Mouse (Mus musculus) bone marrow, adult 2 months (tissue): ENCODE results near the gene Zdhhc14. TPM values are rescaled to one million over a fixed set of nuclear protein-coding genes. Genes with fewer than 3 reads are reported as not detected.
A peak's percentile ranks its signal among the peaks of the same experiment; 100 is the strongest.

Source experiments
- H3K27ac ChIP-seq: fragments of 200-500 bp; 2 replicates; pipeline ENCODE4 v1.5.1; 2012; ENCODE audit warnings: low read depth, mild to moderate bottlenecking, control low read depth, inconsistent platforms, low read length; ENCODE audit not compliant: control insufficient read depth, poor library complexity, insufficient read depth
- H3K4me1 ChIP-seq: fragments of 200-500 bp; 2 replicates; pipeline ENCODE4 v1.6.1; 2011; ENCODE audit warnings: low read length; ENCODE audit not compliant: control insufficient read depth, insufficient read depth
- H3K4me3 ChIP-seq: fragments of 200-500 bp; replicated peaks from 2 replicates; pipeline ENCODE3; 2011; ENCODE audit warnings: mild to moderate bottlenecking, low read depth, low read length, control low read depth; ENCODE audit not compliant: control insufficient read depth
- CTCF ChIP-seq: fragments of 200-500 bp; IDR thresholded peaks from 2 replicates; pipeline ENCODE4 v1.5.1; 2011; ENCODE audit warnings: low read length, control low read depth; ENCODE audit not compliant: control insufficient read depth, insufficient read depth
- POLR2A ChIP-seq: fragments of 200-500 bp; IDR thresholded peaks from 2 replicates; pipeline ENCODE4 v1.6.1; 2011; ENCODE audit warnings: low read depth, mild to moderate bottlenecking, control low read depth, low read length, borderline replicate concordance; ENCODE audit not compliant: control insufficient read depth
- WGBS: fragments of 180-500 bp; shearing (Covaris S2); methylation state at CpG from one replicate; pipeline ENCODE4 v1.1.7; 2018; 5-methylcytosine and 5-hydroxymethylcytosine counted together
- polyA plus RNA-seq: library from polyadenylated mRNA; stranded (reverse); fragments of >200 nt; gene quantifications from 2 replicates; pipeline ENCODE4 v1.2.4, GENCODE M21; 2011; ENCODE audit warnings: low replicate concordance; ENCODE audit not compliant: missing spikeins, insufficient read depth, insufficient read length

Gene Zdhhc14
- polyA plus RNA-seq, 1 experiment = 22.3 TPM

DNA sequence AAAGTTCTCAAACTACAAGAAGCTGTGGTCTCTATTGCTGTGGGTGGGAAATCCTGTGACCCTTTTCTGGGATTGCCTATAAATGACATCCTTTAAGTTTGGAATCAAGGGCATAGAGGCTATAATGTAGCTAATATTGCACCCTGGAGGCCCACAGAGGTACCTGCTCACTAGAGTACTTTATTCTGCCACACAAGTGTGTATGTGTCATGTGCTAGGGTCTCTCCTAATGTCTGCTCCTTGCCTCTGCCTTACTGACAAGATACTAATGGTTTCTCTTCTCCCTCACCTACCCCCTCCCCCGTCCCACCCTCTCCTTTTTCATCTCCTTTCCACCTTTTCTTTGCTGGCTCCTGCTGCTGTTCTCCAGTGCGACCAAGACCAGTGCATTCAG, 260.0 kb downstream of the Zdhhc14 start:
- no peak overlapping the region for H3K27ac ChIP-seq
- H3K4me1 ChIP-seq = peaks cover 2% of the 10 kb centered on the region; the same call in 1 of the 2 replicates
- WGBS = 79% methylated on average over 2 of the region's 2 CpGs
- TF ChIP-seq POLR2A (no peak), CTCF (no peak)
- no peak overlapping the region for H3K4me3 ChIP-seq

DNA sequence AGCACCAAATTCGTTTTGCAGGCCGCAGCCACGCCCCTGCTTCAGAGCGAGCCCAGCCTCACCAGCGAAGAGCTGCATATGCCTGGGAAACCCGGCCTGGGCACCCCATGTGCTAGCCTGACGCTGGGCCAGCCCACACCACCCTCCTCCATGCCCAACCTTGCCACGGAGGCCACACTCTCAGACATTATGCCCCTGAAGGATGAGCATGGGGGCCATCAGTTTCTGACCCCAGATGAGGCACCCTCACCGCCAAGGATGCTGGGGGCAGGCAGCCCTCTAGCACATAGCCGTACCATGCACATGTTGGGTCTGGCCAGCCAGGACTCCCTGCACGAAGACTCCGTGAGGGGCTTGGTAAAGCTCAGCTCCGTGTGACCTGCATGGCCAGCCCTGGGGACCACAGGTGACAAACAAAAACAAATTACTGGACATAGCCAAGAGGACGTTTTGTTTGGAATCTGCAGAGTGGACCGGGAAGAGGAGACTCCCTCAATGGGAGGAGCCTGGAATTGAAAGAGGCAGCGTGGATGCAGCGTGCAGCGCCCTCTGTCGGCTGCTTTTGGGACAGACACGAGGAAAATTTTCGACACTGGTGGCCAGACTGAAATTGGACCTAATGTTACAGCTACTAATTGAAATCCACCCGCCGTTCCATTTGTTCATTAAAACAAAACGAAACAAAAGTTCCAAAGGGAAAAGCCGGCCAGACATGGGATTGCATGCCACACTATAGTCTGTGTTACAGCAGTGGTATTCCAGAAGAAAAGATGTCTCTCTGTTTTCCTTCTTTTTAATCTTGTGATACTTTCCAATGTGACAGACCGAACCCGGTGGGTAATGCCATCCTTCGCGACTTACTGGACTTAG, 260.6 kb downstream of the Zdhhc14 start:
- no peak for TF ChIP-seq POLR2A
- peak; percentile 85 for TF ChIP-seq CTCF
- 40% methylated on average over 29 of the region's 29 CpGs for WGBS
- Histone ChIP-seq H3K27ac (no peak overlapping the region), H3K4me3 (no peak overlapping the region), H3K4me1 (peaks cover under 1% of the 10 kb centered on the region; the same call in 1 of the 2 replicates)

DNA sequence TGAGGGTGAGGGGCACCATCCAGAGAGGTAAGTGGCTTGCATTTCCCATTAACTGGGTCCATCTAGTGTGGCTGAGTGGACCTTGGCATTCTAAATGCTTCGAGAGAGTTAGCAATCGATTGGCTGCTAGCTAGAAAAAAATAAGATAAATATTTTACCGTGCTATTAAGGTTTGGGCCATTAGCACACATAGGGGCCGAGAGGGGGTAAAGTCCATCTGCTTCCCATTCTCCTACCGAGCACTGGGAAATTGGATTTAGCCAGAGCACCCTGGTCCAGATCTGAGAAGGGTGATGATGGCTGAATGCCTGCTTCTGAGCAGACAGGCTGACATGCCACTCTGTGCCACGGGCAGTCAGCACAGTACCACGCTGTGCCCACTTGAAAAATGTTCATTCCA, 263.1 kb downstream of the Zdhhc14 start:
- Histone ChIP-seq H3K27ac (no peak overlapping the region), H3K4me1 (no peaks in the 10 kb centered on the region; the same call in 1 of the 2 replicates), H3K4me3 (no peak overlapping the region)
- TF ChIP-seq POLR2A (no peak), CTCF (no peak)
- 90% methylated on average over 7 of the region's 7 CpGs for WGBS

- H3K4me3 ChIP-seq = no peak overlapping the region
- TF ChIP-seq POLR2A (no peak), CTCF (no peak)
- 69% methylated on average over 5 of the region's 5 CpGs for WGBS
- no peak overlapping the region for H3K27ac ChIP-seq
- no peaks in the 10 kb centered on the region; the same call in 1 of the 2 replicates for H3K4me1 ChIP-seq
Observed at GRCm38 (mm10) chr17:5756065-5756464, 263.7 kb downstream of the Zdhhc14 start.

DNA sequence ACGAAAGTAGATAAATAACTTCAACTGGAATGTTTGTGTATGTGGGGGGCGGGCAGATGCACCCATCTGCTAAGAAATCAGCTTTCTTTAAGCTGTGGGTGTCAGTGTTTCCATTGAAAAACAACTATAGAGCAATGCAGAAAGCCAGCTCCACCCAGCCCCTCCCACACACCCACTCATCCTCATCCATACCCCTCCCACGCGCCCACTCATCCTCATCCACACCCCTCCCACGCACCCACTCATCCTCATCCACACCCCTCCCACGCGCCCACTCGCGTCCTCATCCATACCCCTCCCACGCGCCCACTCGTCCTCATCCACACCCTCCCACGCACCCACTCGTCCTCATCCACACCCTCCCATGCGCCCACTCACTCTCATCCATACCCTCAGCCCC, 264.5 kb downstream of the Zdhhc14 start:
- H3K4me1 ChIP-seq = no peaks in the 10 kb centered on the region; the same call in 1 of the 2 replicates
- no peak overlapping the region for H3K27ac ChIP-seq
- H3K4me3 ChIP-seq = no peak overlapping the region
- TF ChIP-seq CTCF = no peak
- TF ChIP-seq POLR2A = no peak
- 90% methylated on average over 15 of the region's 15 CpGs for WGBS

DNA sequence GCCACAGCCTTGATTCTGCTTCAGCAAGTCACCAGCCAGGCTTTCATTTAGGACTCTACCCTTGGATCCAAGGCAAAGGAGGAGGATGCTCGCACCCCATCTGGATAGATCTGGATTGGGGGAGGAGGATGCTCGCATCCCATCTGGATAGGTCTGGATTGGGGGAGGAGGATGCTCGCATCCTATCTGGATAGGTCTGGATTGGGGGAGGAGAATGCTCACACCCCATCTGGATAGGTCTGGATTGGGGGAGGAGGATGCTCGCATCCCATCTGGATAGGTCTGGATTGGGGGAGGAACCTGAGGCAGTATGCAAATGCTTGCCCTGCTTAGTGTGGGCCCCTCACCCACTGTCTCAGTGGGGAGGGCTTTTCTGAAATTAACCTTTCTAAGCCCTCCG, 271.4 kb downstream of the Zdhhc14 start:
- H3K27ac ChIP-seq = no peak overlapping the region
- WGBS = 84% methylated on average over 5 of the region's 5 CpGs

GRCm38 (mm10) chr17:5764270-5764669, 271.9 kb downstream of the Zdhhc14 start:
- Histone ChIP-seq H3K27ac (no peak overlapping the region), H3K4me3 (no peak overlapping the region), H3K4me1 (no peaks in the 10 kb centered on the region)
- WGBS = 48% methylated on average over 5 of the region's 5 CpGs
- TF ChIP-seq POLR2A (no peak), CTCF (no peak)

More for the DNA sequence above, 271.4 kb downstream of the Zdhhc14 start:
- Histone ChIP-seq H3K4me1 (no peaks in the 10 kb centered on the region), H3K4me3 (no peak overlapping the region)
- no peak for TF ChIP-seq CTCF
- no peak for TF ChIP-seq POLR2A

DNA sequence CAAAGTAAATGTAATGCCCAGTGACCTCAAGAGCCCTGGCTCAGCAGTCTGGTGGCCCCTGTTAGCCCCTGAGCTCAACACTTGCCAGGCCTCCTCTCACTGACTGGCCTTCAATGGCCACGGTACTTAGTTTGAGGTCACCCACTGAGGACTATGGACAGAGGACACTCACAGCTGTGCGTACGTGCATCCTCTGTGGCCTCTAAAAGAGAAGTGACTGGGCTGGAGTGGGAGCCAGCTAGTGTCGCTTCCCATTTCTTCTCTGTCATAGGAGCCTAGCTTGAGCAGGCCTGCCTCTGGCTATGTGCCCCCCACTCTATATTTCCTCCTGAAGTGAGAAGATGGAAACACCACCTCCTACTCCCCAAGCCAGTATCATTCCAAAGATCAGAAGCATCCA, 273.4 kb downstream of the Zdhhc14 start:
- no peak overlapping the region for H3K4me3 ChIP-seq
- 34% methylated on average over 4 of the region's 4 CpGs for WGBS
- no peak overlapping the region for H3K27ac ChIP-seq
- TF ChIP-seq POLR2A (no peak), CTCF (no peak)
- H3K4me1 ChIP-seq = no peaks in the 10 kb centered on the region

- WGBS = 72% methylated on average over 6 of the region's 6 CpGs
- H3K4me3 ChIP-seq = no peak overlapping the region
- H3K27ac ChIP-seq = no peak overlapping the region
- no peaks in the 10 kb centered on the region for H3K4me1 ChIP-seq
- TF ChIP-seq POLR2A (no peak), CTCF (no peak)
Observed at GRCm38 (mm10) chr17:5768164-5768705, 275.9 kb downstream of the Zdhhc14 start.
